Mouse (Mus musculus): ENCODE results near the gene Gpnmb.
A peak's percentile ranks its signal among the peaks of the same experiment; 100 is the strongest.

Gpnmb gene

GRCm38 (mm10) chr6:49050677-49051410 is 14.5 kb downstream of the Gpnmb start:
- no peaks in the 10 kb centered on the region for H3K27me3 ChIP-seq (ENCODE audit: control insufficient read depth, insufficient read depth, low read length, poor library complexity, severe bottlenecking)
- no peak for DNase-seq (ENCODE audit: low read depth, low spot score)
- H3K36me3 ChIP-seq (ENCODE audit: control insufficient read depth, insufficient read depth, low read length, poor library complexity, severe bottlenecking) = no peaks in the 10 kb centered on the region

GRCm38 (mm10) chr6:49052191-49052590 is 15.8 kb downstream of the Gpnmb start:
- Histone ChIP-seq H3K27me3 (ENCODE audit: control insufficient read depth, insufficient read depth, low read length, poor library complexity, severe bottlenecking) (no peaks in the 10 kb centered on the region), H3K36me3 (ENCODE audit: control insufficient read depth, insufficient read depth, low read length, poor library complexity, severe bottlenecking) (no peaks in the 10 kb centered on the region)
- no peak for DNase-seq (ENCODE audit: low read depth, low spot score)

- no peak for DNase-seq (ENCODE audit: low read depth, low spot score)
- no peaks in the 10 kb centered on the region for H3K36me3 ChIP-seq (ENCODE audit: control insufficient read depth, insufficient read depth, low read length, poor library complexity, severe bottlenecking)
- H3K27me3 ChIP-seq (ENCODE audit: control insufficient read depth, insufficient read depth, low read length, poor library complexity, severe bottlenecking) = no peaks in the 10 kb centered on the region
These were observed 18.9 kb downstream of the Gpnmb start for GRCm38 (mm10) chr6:49055256-49055733.

- Histone ChIP-seq H3K27me3 (ENCODE audit: control insufficient read depth, insufficient read depth, low read length, poor library complexity, severe bottlenecking) (no peaks in the 10 kb centered on the region), H3K36me3 (ENCODE audit: control insufficient read depth, insufficient read depth, low read length, poor library complexity, severe bottlenecking) (no peaks in the 10 kb centered on the region)
- DNase-seq (ENCODE audit: low read depth, low spot score) = no peak
These were observed 19.7 kb downstream of the Gpnmb start for GRCm38 (mm10) chr6:49056009-49056408.

- DNase-seq (ENCODE audit: low read depth, low spot score) = peak; percentile 82
- Histone ChIP-seq H3K27me3 (ENCODE audit: control insufficient read depth, insufficient read depth, low read length, poor library complexity, severe bottlenecking) (no peaks in the 10 kb centered on the region), H3K36me3 (ENCODE audit: control insufficient read depth, insufficient read depth, low read length, poor library complexity, severe bottlenecking) (no peaks in the 10 kb centered on the region)
These were observed 21.0 kb downstream of the Gpnmb start for GRCm38 (mm10) chr6:49057053-49058021.

GRCm38 (mm10) chr6:49068361-49068760 is 32.0 kb downstream of the Gpnmb start:
- H3K27me3 ChIP-seq (ENCODE audit: control insufficient read depth, insufficient read depth, low read length, poor library complexity, severe bottlenecking) = no peaks in the 10 kb centered on the region
- peak; percentile 10 for DNase-seq (ENCODE audit: low read depth, low spot score)
- no peaks in the 10 kb centered on the region for H3K36me3 ChIP-seq (ENCODE audit: control insufficient read depth, insufficient read depth, low read length, poor library complexity, severe bottlenecking)

GRCm38 (mm10) chr6:49073304-49074116 is 37.2 kb downstream of the Gpnmb start, which contains the start of gene Malsu1:
TSS of gene Malsu1 (plus strand) at chr6:49073795.
- peak; percentile 90 for DNase-seq (ENCODE audit: low read depth, low spot score)
- H3K27me3 ChIP-seq (ENCODE audit: control insufficient read depth, insufficient read depth, low read length, poor library complexity, severe bottlenecking) = no peaks in the 10 kb centered on the region
- peaks cover 3% of the 10 kb centered on the region; the same call in 1 of the 2 replicates for H3K36me3 ChIP-seq (ENCODE audit: control insufficient read depth, insufficient read depth, low read length, poor library complexity, severe bottlenecking)

GRCm38 (mm10) chr6:49074117-49074490 is 37.8 kb downstream of the Gpnmb start:
- no peak for DNase-seq (ENCODE audit: low read depth, low spot score)
- peaks cover 3% of the 10 kb centered on the region; the same call in 1 of the 2 replicates for H3K36me3 ChIP-seq (ENCODE audit: control insufficient read depth, insufficient read depth, low read length, poor library complexity, severe bottlenecking)
- H3K27me3 ChIP-seq (ENCODE audit: control insufficient read depth, insufficient read depth, low read length, poor library complexity, severe bottlenecking) = no peaks in the 10 kb centered on the region

- DNase-seq (ENCODE audit: low read depth, low spot score) = no peak
- H3K36me3 ChIP-seq (ENCODE audit: control insufficient read depth, insufficient read depth, low read length, poor library complexity, severe bottlenecking) = peaks cover 3% of the 10 kb centered on the region; the same call in 1 of the 2 replicates
- H3K27me3 ChIP-seq (ENCODE audit: control insufficient read depth, insufficient read depth, low read length, poor library complexity, severe bottlenecking) = no peaks in the 10 kb centered on the region
These were observed 41.5 kb downstream of the Gpnmb start for GRCm38 (mm10) chr6:49077894-49078293.

GRCm38 (mm10) chr6:49079313-49079712 is 43.0 kb downstream of the Gpnmb start:
- no peak for DNase-seq (ENCODE audit: low read depth, low spot score)
- Histone ChIP-seq H3K27me3 (ENCODE audit: control insufficient read depth, insufficient read depth, low read length, poor library complexity, severe bottlenecking) (no peaks in the 10 kb centered on the region), H3K36me3 (ENCODE audit: control insufficient read depth, insufficient read depth, low read length, poor library complexity, severe bottlenecking) (peaks cover 5% of the 10 kb centered on the region; the same call in 1 of the 2 replicates)

GRCm38 (mm10) chr6:49083008-49083407 is 46.7 kb downstream of the Gpnmb start:
- DNase-seq (ENCODE audit: low read depth, low spot score) = no peak
- Histone ChIP-seq H3K27me3 (ENCODE audit: control insufficient read depth, insufficient read depth, low read length, poor library complexity, severe bottlenecking) (no peaks in the 10 kb centered on the region), H3K36me3 (ENCODE audit: control insufficient read depth, insufficient read depth, low read length, poor library complexity, severe bottlenecking) (peaks cover 18% of the 10 kb centered on the region; the same call in 1 of the 2 replicates)

- no peak for DNase-seq (ENCODE audit: low read depth, low spot score)
- H3K36me3 ChIP-seq (ENCODE audit: control insufficient read depth, insufficient read depth, low read length, poor library complexity, severe bottlenecking) = peaks cover 5% of the 10 kb centered on the region; the same call in 1 of the 2 replicates
- no peaks in the 10 kb centered on the region for H3K27me3 ChIP-seq (ENCODE audit: control insufficient read depth, insufficient read depth, low read length, poor library complexity, severe bottlenecking)
These were observed 58.6 kb downstream of the Gpnmb start for GRCm38 (mm10) chr6:49094968-49095367.

GRCm38 (mm10) chr6:49096421-49096820 is 60.1 kb downstream of the Gpnmb start:
- H3K36me3 ChIP-seq (ENCODE audit: control insufficient read depth, insufficient read depth, low read length, poor library complexity, severe bottlenecking) = peaks cover 5% of the 10 kb centered on the region; the same call in 1 of the 2 replicates
- no peak for DNase-seq (ENCODE audit: low read depth, low spot score)

GRCm38 (mm10) chr6:49096933-49097461 is 60.7 kb downstream of the Gpnmb start:
- H3K27me3 ChIP-seq (ENCODE audit: control insufficient read depth, insufficient read depth, low read length, poor library complexity, severe bottlenecking) = no peaks in the 10 kb centered on the region
- peaks cover 5% of the 10 kb centered on the region; the same call in 1 of the 2 replicates for H3K36me3 ChIP-seq (ENCODE audit: control insufficient read depth, insufficient read depth, low read length, poor library complexity, severe bottlenecking)
- DNase-seq (ENCODE audit: low read depth, low spot score) = no peak

More at GRCm38 (mm10) chr6:49096421-49096820, 60.1 kb downstream of the Gpnmb start:
- no peaks in the 10 kb centered on the region for H3K27me3 ChIP-seq (ENCODE audit: control insufficient read depth, insufficient read depth, low read length, poor library complexity, severe bottlenecking)
